Mouse (Mus musculus) embryonic facial prominence, embryonic 12.5 days (tissue): ENCODE results near the gene Acvr1. TPM values are rescaled to one million over a fixed set of nuclear protein-coding genes. Genes with fewer than 3 reads are reported as not detected.

Experiments
- ATAC-seq: fragments of 200-750 bp; cut with Nextera tagmentation; 2 replicates; pipeline ENCODE4 v1.8.0; 2017; ENCODE audit not compliant: insufficient number of reproducible peaks, insufficient read depth, low FRiP score, low TSS enrichment
- H3K27ac ChIP-seq: fragments of 300-500 bp; sonication (generic); 2 replicates; pipeline ENCODE4 v1.5.1; 2016; ENCODE audit warnings: mild to moderate bottlenecking
- H3K27me3 ChIP-seq: fragments of 300-500 bp; sonication (generic); 2 replicates; pipeline ENCODE4 v1.6.1; 2016; ENCODE audit warnings: mild to moderate bottlenecking, moderate library complexity
- H3K36me3 ChIP-seq: fragments of 300-500 bp; sonication (generic); 2 replicates; pipeline ENCODE4 v1.6.1; 2016; ENCODE audit warnings: mild to moderate bottlenecking
- H3K4me1 ChIP-seq: fragments of 300-500 bp; sonication (generic); 2 replicates; pipeline ENCODE4 v1.6.1; 2016
- H3K4me2 ChIP-seq: fragments of 300-500 bp; sonication (generic); replicated peaks from 2 replicates; pipeline ENCODE4 v1.6.1; 2016; ENCODE audit warnings: mild to moderate bottlenecking, moderate library complexity
- H3K4me3 ChIP-seq: fragments of 300-500 bp; sonication (generic); 2 replicates; pipeline ENCODE4 v1.5.1; 2016; ENCODE audit warnings: mild to moderate bottlenecking
- H3K9ac ChIP-seq: fragments of 300-500 bp; sonication (generic); 2 replicates; pipeline ENCODE4 v1.6.1; 2016; ENCODE audit warnings: mild to moderate bottlenecking, moderate library complexity
- H3K9me3 ChIP-seq: fragments of 300-500 bp; sonication (generic); 2 replicates; pipeline ENCODE4 v1.6.1; 2016; ENCODE audit warnings: mild to moderate bottlenecking, moderate library complexity
- WGBS: fragments of 180-500 bp; shearing (Covaris S2); methylation state at CpG from one replicate; pipeline ENCODE4 v1.1.7; 2016; 5-methylcytosine and 5-hydroxymethylcytosine counted together
- polyA plus RNA-seq: library from polyadenylated mRNA; unstranded; fragments of >200 nt; fragmentation: Nextera tagmentation; extraction: Ambion mirVana; gene quantifications from 2 replicates; pipeline ENCODE4 v1.2.1, GENCODE M21; 2016

Gene Acvr1
- polyA plus RNA-seq, 1 experiment from 2014 or later: 7.9 TPM

GRCm38 (mm10) chr2:58486441-58487278 is 80.3 kb downstream of the Acvr1 start:
- Histone ChIP-seq H3K4me2 (no peak overlapping the region), H3K36me3 (no peaks in the 10 kb centered on the region), H3K4me1 (peaks cover 13% of the 10 kb centered on the region; the same call in 1 of the 2 replicates), H3K27ac (0 out of 2 replicates have a peak overlapping the region, but pooled peaks have one; percentile 30), H3K9ac (no peak overlapping the region), H3K9me3 (no peaks in the 10 kb centered on the region), H3K4me3 (no peak overlapping the region), H3K27me3 (no peaks in the 10 kb centered on the region)
- ATAC-seq: no peak
- WGBS: 65% methylated on average over 13 of the region's 14 CpGs

GRCm38 (mm10) chr2:58485683-58486082 is 81.3 kb downstream of the Acvr1 start:
- Histone ChIP-seq H3K4me2 (no peak overlapping the region), H3K4me3 (no peak overlapping the region), H3K36me3 (no peaks in the 10 kb centered on the region), H3K27me3 (no peaks in the 10 kb centered on the region), H3K4me1 (peaks cover 13% of the 10 kb centered on the region; the same call in 1 of the 2 replicates), H3K9ac (no peak overlapping the region), H3K27ac (no peak overlapping the region), H3K9me3 (no peaks in the 10 kb centered on the region)
- no peak for ATAC-seq
- WGBS: 81% methylated on average over 3 of the region's 3 CpGs

GRCm38 (mm10) chr2:58485152-58485551 is 81.8 kb downstream of the Acvr1 start:
- Histone ChIP-seq H3K36me3 (no peaks in the 10 kb centered on the region), H3K4me3 (no peak overlapping the region), H3K27me3 (no peaks in the 10 kb centered on the region), H3K4me2 (no peak overlapping the region), H3K9ac (no peak overlapping the region), H3K27ac (no peak overlapping the region), H3K4me1 (peaks cover 13% of the 10 kb centered on the region; the same call in 1 of the 2 replicates), H3K9me3 (no peaks in the 10 kb centered on the region)
- WGBS: 74% methylated on average over 4 of the region's 4 CpGs
- no peak for ATAC-seq

GRCm38 (mm10) chr2:58484284-58484965 is 82.5 kb downstream of the Acvr1 start:
- Histone ChIP-seq H3K4me1 (peaks cover 13% of the 10 kb centered on the region; the same call in 1 of the 2 replicates), H3K27me3 (no peaks in the 10 kb centered on the region), H3K9ac (no peak overlapping the region), H3K4me3 (no peak overlapping the region), H3K4me2 (no peak overlapping the region), H3K9me3 (no peaks in the 10 kb centered on the region), H3K27ac (no peak overlapping the region), H3K36me3 (no peaks in the 10 kb centered on the region)
- ATAC-seq: no peak
- WGBS: 66% methylated on average over 7 of the region's 7 CpGs

- H3K4me3 ChIP-seq: no peak overlapping the region
- H3K36me3 ChIP-seq: 0 out of 2 replicates have a peak, but pooled peaks cover 8% of the 10 kb centered on the region
- no peak overlapping the region for H3K27ac ChIP-seq
- ATAC-seq: no peak
- H3K9me3 ChIP-seq: no peaks in the 10 kb centered on the region
- no peak overlapping the region for H3K4me2 ChIP-seq
- H3K4me1 ChIP-seq: peaks cover 1% of the 10 kb centered on the region; the same call in 1 of the 2 replicates
- WGBS: 78% methylated on average over 9 of the region's 9 CpGs
- H3K27me3 ChIP-seq: no peaks in the 10 kb centered on the region
- H3K9ac ChIP-seq: no peak overlapping the region
Measured at GRCm38 (mm10) chr2:58481450-58482100, 85.4 kb downstream of the Acvr1 start.

GRCm38 (mm10) chr2:58480764-58481163 is 86.2 kb downstream of the Acvr1 start:
- WGBS: 77% methylated on average over 6 of the region's 6 CpGs
- Histone ChIP-seq H3K9me3 (no peaks in the 10 kb centered on the region), H3K36me3 (0 out of 2 replicates have a peak, but pooled peaks cover 8% of the 10 kb centered on the region), H3K4me1 (no peaks in the 10 kb centered on the region), H3K27ac (no peak overlapping the region), H3K4me3 (no peak overlapping the region), H3K9ac (no peak overlapping the region), H3K4me2 (no peak overlapping the region), H3K27me3 (no peaks in the 10 kb centered on the region)
- no peak for ATAC-seq

GRCm38 (mm10) chr2:58479536-58479935 is 87.4 kb downstream of the Acvr1 start:
- Histone ChIP-seq H3K4me3 (no peak overlapping the region), H3K4me2 (no peak overlapping the region), H3K27me3 (no peaks in the 10 kb centered on the region), H3K36me3 (0 out of 2 replicates have a peak, but pooled peaks cover 8% of the 10 kb centered on the region), H3K27ac (no peak overlapping the region), H3K9ac (no peak overlapping the region), H3K4me1 (no peaks in the 10 kb centered on the region), H3K9me3 (no peaks in the 10 kb centered on the region)
- no peak for ATAC-seq
- WGBS: 88% methylated on average over 10 of the region's 10 CpGs

GRCm38 (mm10) chr2:58478144-58478543 is 88.8 kb downstream of the Acvr1 start:
- no peak for ATAC-seq
- Histone ChIP-seq H3K9ac (no peak overlapping the region), H3K4me1 (no peaks in the 10 kb centered on the region), H3K27ac (no peak overlapping the region), H3K4me2 (no peak overlapping the region), H3K36me3 (peaks cover 12% of the 10 kb centered on the region; the same call in 1 of the 2 replicates), H3K27me3 (no peaks in the 10 kb centered on the region), H3K9me3 (no peaks in the 10 kb centered on the region), H3K4me3 (no peak overlapping the region)
- whole genome bisulfite sequencing: 89% methylated on average over 4 of the region's 4 CpGs

- H3K9me3 ChIP-seq: no peaks in the 10 kb centered on the region
- H3K27ac ChIP-seq: no peak overlapping the region
- H3K9ac ChIP-seq: no peak overlapping the region
- no peak for ATAC-seq
- WGBS: 64% methylated on average over 12 of the region's 12 CpGs
- no peaks in the 10 kb centered on the region for H3K4me1 ChIP-seq
- H3K36me3 ChIP-seq: peaks cover 16% of the 10 kb centered on the region; the same call in 1 of the 2 replicates
- H3K4me2 ChIP-seq: no peak overlapping the region
- no peaks in the 10 kb centered on the region for H3K27me3 ChIP-seq
- H3K4me3 ChIP-seq: no peak overlapping the region
Measured at GRCm38 (mm10) chr2:58476956-58477715, 89.8 kb downstream of the Acvr1 start.

- no peak overlapping the region for H3K27ac ChIP-seq
- no peak for ATAC-seq
Measured at GRCm38 (mm10) chr2:58475578-58475977, 91.4 kb downstream of the Acvr1 start.

GRCm38 (mm10) chr2:58470290-58470689 is 96.7 kb downstream of the Acvr1 start:
- H3K36me3 ChIP-seq: peaks cover 54% of the 10 kb centered on the region
- no peaks in the 10 kb centered on the region for H3K9me3 ChIP-seq
- H3K4me1 ChIP-seq: no peaks in the 10 kb centered on the region
- no peak overlapping the region for H3K4me2 ChIP-seq
- no peak overlapping the region for H3K4me3 ChIP-seq
- ATAC-seq: no peak
- H3K27ac ChIP-seq: no peak overlapping the region
- H3K9ac ChIP-seq: no peak overlapping the region
- no peaks in the 10 kb centered on the region for H3K27me3 ChIP-seq
- 94% methylated on average over 7 of the region's 7 CpGs for WGBS

More at GRCm38 (mm10) chr2:58475578-58475977, 91.4 kb downstream of the Acvr1 start:
- Histone ChIP-seq H3K4me3 (no peak overlapping the region), H3K27me3 (no peaks in the 10 kb centered on the region), H3K9ac (no peak overlapping the region), H3K9me3 (no peaks in the 10 kb centered on the region), H3K4me2 (no peak overlapping the region), H3K4me1 (no peaks in the 10 kb centered on the region), H3K36me3 (peaks cover 25% of the 10 kb centered on the region; the same call in 1 of the 2 replicates)
- 89% methylated on average over 8 of the region's 8 CpGs for WGBS
